In the genomic region with DNA sequence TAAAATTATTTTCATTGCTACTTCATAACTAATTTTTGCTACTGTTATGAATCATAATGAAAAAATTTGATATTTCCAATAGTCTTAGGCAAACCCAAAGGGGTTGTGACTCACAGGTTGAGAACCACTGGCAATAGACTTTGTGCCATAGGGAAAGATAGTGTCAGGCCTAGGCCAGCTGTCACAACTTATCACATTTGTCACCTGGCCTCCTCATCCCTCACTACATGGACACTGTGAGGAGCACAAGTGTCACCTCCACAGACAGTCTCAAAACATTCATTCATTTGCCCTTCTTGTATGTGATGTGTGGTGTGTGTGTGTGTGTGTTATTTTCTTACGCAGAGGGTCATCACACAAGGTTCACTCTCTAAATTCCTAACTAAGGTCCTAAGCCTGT, we compare ENCODE assay signal across 31 mouse cellular contexts. TPM values are rescaled to one million over a fixed set of nuclear protein-coding genes. Genes with fewer than 3 reads are reported as not detected.
DNase-seq lines count a peak whose midpoint lies in the region; ATAC-seq and TF ChIP-seq lines count a peak whose summit lies in the region.
"Had no signal": no experiment of that assay in that cellular context is flagged by ENCODE, and none has a peak within 500 bp of the region (broad histone marks: within the 10 kb centered on the region; RNA-seq: fewer than 3 reads in every experiment).

No protein-coding gene starts in this region.

- peak; percentile 43 for DNase-seq in liver
- DNase-seq in liver, embryonic 13.5 days = no peak
- no peak for DNase-seq in natural killer cell, adult 2 months (ENCODE audit: low spot score in 2 of 2)
- no peak for DNase-seq in cerebellum, adult 8-10 months
- DNase-seq in layer of hippocampus, adult 8-10 months (ENCODE audit: low spot score in 2 of 2) = no peak
- DNase-seq: adrenal gland, adult 2 months; adrenal gland, postnatal 14 days; B cell, adult 2 months; cerebellum, adult 11-12 months; cerebellum, adult 9-10 months; cerebellum, postnatal 14 days; gastrocnemius, adult 2 months; gastrocnemius, postnatal 14 days; heart, adult 11 months; heart, postnatal 10 days; heart, postnatal 4 days had no signal

- no peak overlapping the region for H3ac ChIP-seq in myocyte (ENCODE audit: control insufficient read depth, insufficient read length)

- peaks cover 64% of the 10 kb centered on the region for H3K4me1 ChIP-seq in liver, embryonic 13.5 days (replicated peaks)
- peaks cover 46% of the 10 kb centered on the region for H3K4me1 ChIP-seq in liver, embryonic 16.5 days (ENCODE audit: control insufficient read depth, low read depth, low read length)

- H3K9ac ChIP-seq in liver, embryonic 13.5 days = no peak overlapping the region
- peak overlapping the region; percentile 94 for H3K9ac ChIP-seq in liver, embryonic 16.5 days (ENCODE audit: low read depth, low read length)
- H3K9ac ChIP-seq: forebrain, embryonic 13.5 days; heart, embryonic 12.5 days had no signal

- no peak overlapping the region for H3K4me3 ChIP-seq in liver, embryonic 13.5 days (replicated peaks)
- no peak overlapping the region for H3K4me3 ChIP-seq in liver, embryonic 16.5 days (ENCODE audit: low read depth, low read length)
- H3K4me3 ChIP-seq in myocyte = no peak overlapping the region
- H3K4me3 ChIP-seq: gastrocnemius, adult 2 months; heart, embryonic 12.5 days had no signal

- H3K27ac ChIP-seq in liver, embryonic 13.5 days = peak overlapping the region; percentile 92
- H3K27ac ChIP-seq in liver, embryonic 16.5 days (ENCODE audit: low read length) = peak overlapping the region; percentile 96
- H3K27ac ChIP-seq: forebrain, embryonic 10.5 days; forebrain, embryonic 13.5 days; heart, embryonic 15.5 days; hindbrain, embryonic 14.5 days; hindbrain, postnatal 0 days had no signal

- H3K9me3 ChIP-seq in liver, embryonic 13.5 days (replicated peaks) = no peaks in the 10 kb centered on the region
- no peaks in the 10 kb centered on the region for H3K9me3 ChIP-seq in liver, embryonic 16.5 days (replicated peaks; ENCODE audit: control insufficient read depth, low read length)
- H3K9me3 ChIP-seq: forebrain, embryonic 10.5 days; forebrain, embryonic 13.5 days; heart, embryonic 12.5 days; heart, embryonic 15.5 days had no signal

- ATAC-seq in liver, embryonic 13.5 days (ENCODE audit: low read depth) = peak; percentile 68
- peak; percentile 54 for ATAC-seq in liver, embryonic 16.5 days (ENCODE audit: low read depth)
- ATAC-seq: CD4-positive, CD25-positive, alpha-beta regulatory T cell, adult 4 months; forebrain, embryonic 13.5 days; forebrain, embryonic 16.5 days; hindbrain, postnatal 0 days had no signal

- peaks cover 15% of the 10 kb centered on the region; the same call in 1 of the 2 replicates for H3K36me3 ChIP-seq in liver, embryonic 13.5 days
- H3K36me3 ChIP-seq in liver, embryonic 16.5 days (ENCODE audit: control insufficient read depth, insufficient read depth) = peaks cover 3% of the 10 kb centered on the region; the same call in 1 of the 2 replicates
- no peaks in the 10 kb centered on the region for H3K36me3 ChIP-seq in myocyte (ENCODE audit: control insufficient read depth, insufficient read depth)

- 96% methylated on average over 1 of the region's 1 CpGs for WGBS in liver, embryonic 13.5 days (ENCODE audit: insufficient replicate concordance)
- WGBS in liver, embryonic 16.5 days (ENCODE audit: insufficient replicate concordance) = 81% methylated on average over 1 of the region's 1 CpGs

- no peaks in the 10 kb centered on the region for H3K27me3 ChIP-seq in liver, embryonic 13.5 days
- no peaks in the 10 kb centered on the region for H3K27me3 ChIP-seq in liver, embryonic 16.5 days (ENCODE audit: control insufficient read depth, insufficient read depth, low read depth, low read length)
- H3K27me3 ChIP-seq in myocyte (ENCODE audit: control insufficient read depth, insufficient read depth, insufficient read length) = no peaks in the 10 kb centered on the region
- H3K27me3 ChIP-seq: forebrain, embryonic 13.5 days; heart, embryonic 12.5 days; heart, embryonic 15.5 days had no signal

- H3K4me2 ChIP-seq in liver, embryonic 13.5 days = peak overlapping the region; percentile 76
- H3K4me2 ChIP-seq in liver, embryonic 16.5 days (ENCODE audit: low read depth, low read length) = peak overlapping the region; percentile 88
- no peak overlapping the region for H3K4me2 ChIP-seq in myocyte (ENCODE audit: low read depth)

- no peak for TF ChIP-seq POLR2A in myocyte (IDR thresholded peaks at IDR 0.05; ENCODE audit: insufficient read length, low read depth)

- H3K79me2 ChIP-seq in myocyte (ENCODE audit: control insufficient read depth, insufficient read depth) = no peaks in the 10 kb centered on the region

TF ChIP-seq in myocyte, 11 proteins besides CTCF, POLR2A, EP300 and RAD21:
- TF ChIP-seq E2F4 (IDR thresholded peaks at IDR 0.05; ENCODE audit: insufficient read depth) (no peak), MYOG (IDR thresholded peaks at IDR 0.05; ENCODE audit: control insufficient read depth in 1 of 3, insufficient read depth in 1 of 3, insufficient read length in 2 of 3, low read depth in 2 of 3) (no peak), REST (IDR thresholded peaks at IDR 0.05; ENCODE audit: insufficient read depth, insufficient read length) (no peak), MYOD1 (IDR thresholded peaks at IDR 0.05; ENCODE audit: control insufficient read depth in 1 of 3, insufficient read length in 2 of 3, low read depth in 2 of 3) (peak in 2 of 3 experiments; percentile 24 to 50), SRF (IDR thresholded peaks at IDR 0.05; ENCODE audit: control insufficient read depth, insufficient read length, low read depth) (no peak), MAX (IDR thresholded peaks at IDR 0.05; ENCODE audit: low read depth) (no peak), CEBPB (IDR thresholded peaks at IDR 0.05; ENCODE audit: insufficient read depth, poor library complexity, severe bottlenecking) (no peak)
TF ChIP-seq in myocyte: peak in this region for 1.

RNA-seq across cellular contexts. Expression of a gene that starts 1.1 kb away (rescaled TPM):
- 78.9 and 80.8 TPM in 2 replicates for polyA plus RNA-seq in liver, embryonic 13.5 days (2015; fragmentation: Nextera tagmentation; extraction: Ambion mirVana)
- polyA plus RNA-seq in liver, embryonic 16.5 days (2015; fragmentation: Nextera tagmentation; extraction: Ambion mirVana) = 88.8 and 91.2 TPM in 2 replicates
- polyA plus RNA-seq in myocyte (2012; fragmentation: generic; extraction: Trizol) = 29.6 TPM
- 10 to 100 TPM; 20.2 to 27.2 (median 23.1) TPM for total RNA-seq in layer of hippocampus, adult 8-10 months (2022)

RNA-seq across cellular contexts. Expression of a gene that starts 13.0 kb away (rescaled TPM):
- polyA plus RNA-seq in liver, embryonic 13.5 days (2015; fragmentation: Nextera tagmentation; extraction: Ambion mirVana) = 0.55 and 0.58 TPM in 2 replicates
- 0.28 and 0.46 TPM in 2 replicates for polyA plus RNA-seq in liver, embryonic 16.5 days (2015; fragmentation: Nextera tagmentation; extraction: Ambion mirVana)
- 0.08 TPM for polyA plus RNA-seq in myocyte (2012; fragmentation: generic; extraction: Trizol)
- 10 to 100 TPM; 56.8 to 82.2 (median 62.5) TPM for total RNA-seq in layer of hippocampus, adult 8-10 months (2022)
- polyA plus RNA-seq: CD4-positive, CD25-positive, alpha-beta regulatory T cell, adult 4 months had no signal

RNA-seq across cellular contexts. Expression of a gene that starts 32.8 kb away (rescaled TPM):
- polyA plus RNA-seq in liver, embryonic 13.5 days (2015; fragmentation: Nextera tagmentation; extraction: Ambion mirVana) = 0.09 TPM in 1 of 2 replicates, not detected in the other
- not detected in 2 replicates for polyA plus RNA-seq in liver, embryonic 16.5 days (2015; fragmentation: Nextera tagmentation; extraction: Ambion mirVana)
- polyA plus RNA-seq in myocyte (2012; fragmentation: generic; extraction: Trizol) = not detected
- 100 to 1,000 TPM; 607 to 653 (median 629) TPM for total RNA-seq in layer of hippocampus, adult 8-10 months (2022)
- total RNA-seq: adrenal gland, adult 2 months; adrenal gland, postnatal 14 days; gastrocnemius, adult 2 months; gastrocnemius, postnatal 4 days; MEL had no signal
- polyA plus RNA-seq: CD4-positive, CD25-positive, alpha-beta regulatory T cell, adult 4 months had no signal

RNA-seq across cellular contexts. Expression of a gene that starts 47.4 kb away (rescaled TPM):
- polyA plus RNA-seq in liver, embryonic 13.5 days (2015; fragmentation: Nextera tagmentation; extraction: Ambion mirVana) = not detected in 2 replicates
- not detected in 2 replicates for polyA plus RNA-seq in liver, embryonic 16.5 days (2015; fragmentation: Nextera tagmentation; extraction: Ambion mirVana)
- polyA plus RNA-seq in myocyte (2012; fragmentation: generic; extraction: Trizol) = not detected
- 1 to 10 TPM; 1.5 to 3.6 (median 2.1) TPM for total RNA-seq in layer of hippocampus, adult 8-10 months (2022)
- total RNA-seq: adrenal gland, adult 2 months; adrenal gland, postnatal 14 days; adrenal gland, postnatal 4 days; gastrocnemius, adult 2 months; gastrocnemius, postnatal 14 days; gastrocnemius, postnatal 4 days; heart, postnatal 10 days; heart, postnatal 4 days; MEL had no signal
- polyA plus RNA-seq: adrenal gland, adult 2 months; embryonic facial prominence, embryonic 11.5 days; embryonic facial prominence, embryonic 14.5 days; forebrain, embryonic 10.5 days; forebrain, embryonic 13.5 days; forebrain, embryonic 16.5 days; heart, embryonic 12.5 days; heart, embryonic 15.5 days had no signal
